Mouse (Mus musculus): ENCODE data around the gene Nudt19. TPM values are rescaled to one million over a fixed set of nuclear protein-coding genes. Genes with fewer than 3 reads are reported as not detected.

The Nudt19 gene
- total RNA-seq, 2 experiments from 2014 or later: 55.5 to 68.1 TPM

DNA sequence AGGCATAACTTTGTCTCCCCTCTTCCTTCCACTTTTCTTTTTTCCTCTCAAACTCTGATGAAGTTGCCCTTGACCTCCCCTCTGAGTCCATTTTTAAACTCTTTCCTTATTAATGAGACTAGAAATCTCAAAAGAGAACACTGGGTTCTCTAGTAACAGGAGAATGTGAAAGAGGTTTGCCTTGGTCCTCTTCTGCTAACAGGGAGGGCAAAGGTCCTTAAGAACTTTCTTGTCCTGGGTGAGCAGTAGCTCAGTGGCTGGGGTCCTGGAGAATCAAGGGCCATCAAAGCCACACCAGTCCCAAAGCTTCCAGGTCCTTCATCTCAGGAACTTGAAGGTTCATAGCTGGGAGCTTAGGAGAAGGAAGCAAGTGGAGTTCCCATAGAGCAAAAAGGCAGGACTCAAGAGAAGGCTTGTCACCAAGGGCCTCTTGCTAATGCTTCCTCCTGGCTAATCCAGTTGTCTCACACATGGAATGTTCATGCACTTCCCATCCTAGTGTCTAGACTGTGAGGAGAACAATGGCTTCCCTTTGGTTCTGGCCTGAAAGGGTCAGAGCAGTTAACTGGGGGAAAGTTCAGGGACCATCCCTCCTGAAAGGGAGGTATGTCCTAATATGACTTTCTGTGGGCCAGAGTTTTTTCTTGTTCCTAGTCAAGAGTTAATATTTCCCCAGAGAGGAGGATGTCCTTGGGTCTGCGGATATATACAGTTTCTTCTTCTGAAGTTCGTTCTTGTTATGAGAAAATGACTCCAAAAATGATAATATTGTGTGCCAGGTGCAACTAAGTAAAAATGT lies 8.2 kb upstream of the Nudt19 start:
- intact Hi-C loops (cut with DNase I): no loop called here
- TF ChIP-seq CTCF (IDR thresholded peaks at IDR 0.05): no peak
- no peak for DNase-seq (ENCODE audit: extremely low spot score in 1 of 2, low spot score in 2 of 2)
- no peak overlapping the region for H3K27ac ChIP-seq
- H3K4me3 ChIP-seq: no peak overlapping the region

DNA sequence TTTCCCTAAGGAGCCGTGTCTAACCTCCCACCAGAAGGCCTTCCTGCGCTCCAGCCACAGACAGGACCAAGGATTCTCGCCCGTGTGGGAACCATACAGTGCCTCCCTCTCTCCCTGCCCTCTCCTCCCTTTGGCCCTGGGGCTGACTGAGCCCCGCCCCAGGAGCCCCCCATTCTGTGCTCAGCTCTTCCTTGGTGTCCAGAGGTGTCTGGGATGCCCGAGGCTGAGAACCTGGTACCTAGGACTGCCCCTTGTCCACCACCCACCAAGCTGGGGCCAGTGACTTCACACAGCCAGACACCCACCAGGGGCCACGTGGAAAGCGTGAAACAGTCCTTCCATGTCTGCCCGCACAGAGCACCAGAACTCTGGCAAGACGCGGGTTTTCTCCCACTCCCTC lies 7.0 kb upstream of the Nudt19 start:
- H3K4me3 ChIP-seq: no peak overlapping the region
- no peak overlapping the region for H3K27ac ChIP-seq
- TF ChIP-seq CTCF (IDR thresholded peaks at IDR 0.05): no peak
- intact Hi-C loops (cut with DNase I): no loop called here
- no peak for DNase-seq (ENCODE audit: extremely low spot score in 1 of 2, low spot score in 2 of 2)

DNA sequence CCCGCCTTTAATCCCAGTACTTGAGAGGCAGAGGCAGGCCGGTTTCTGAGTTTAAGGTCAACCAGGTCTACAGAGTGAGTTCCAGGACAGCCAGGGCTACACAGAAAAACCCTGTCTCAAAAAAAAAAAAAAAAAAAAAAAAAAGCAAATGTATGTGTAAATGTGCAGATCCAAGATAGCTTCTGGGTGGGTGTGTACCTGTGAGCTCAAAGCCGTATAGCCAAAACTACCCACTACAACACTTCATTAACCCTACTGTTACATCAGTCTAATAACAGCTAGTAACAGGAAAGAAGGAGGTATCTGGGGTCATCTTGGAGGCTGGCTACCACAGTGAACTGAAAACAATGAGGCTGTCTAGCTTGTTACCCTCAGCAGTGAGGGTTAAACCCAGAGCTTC lies 3.7 kb upstream of the Nudt19 start:
- DNase-seq (ENCODE audit: extremely low spot score in 1 of 2, low spot score in 2 of 2): no peak
- no peak for TF ChIP-seq CTCF (IDR thresholded peaks at IDR 0.05)
- no peak overlapping the region for H3K4me3 ChIP-seq
- intact Hi-C loops (cut with DNase I): loop anchor here (10.0 kb wide), 1 partner anchor 225 kb away; the partner anchor contains the start of gene Rhpn2
- H3K27ac ChIP-seq: no peak overlapping the region

DNA sequence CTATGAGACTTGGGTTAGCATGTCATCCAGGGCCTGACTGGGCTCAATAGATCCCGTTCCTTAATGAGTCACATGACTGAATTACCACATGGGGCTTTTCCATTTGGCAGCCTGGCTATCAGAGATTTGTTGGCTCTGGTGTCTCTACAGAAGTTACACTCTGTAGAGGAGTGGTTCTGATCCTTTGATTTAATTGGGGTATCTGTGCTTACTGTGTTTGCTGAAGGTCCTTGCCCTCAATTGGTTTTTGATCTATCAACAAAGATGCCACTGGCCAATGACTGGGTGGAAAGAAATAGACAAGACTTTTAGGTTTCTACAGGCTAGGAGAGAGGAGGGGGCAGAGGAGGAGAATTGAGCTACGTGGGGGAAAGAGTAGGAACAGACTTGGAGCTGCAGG lies 2.6 kb upstream of the Nudt19 start:
- no peak overlapping the region for H3K27ac ChIP-seq
- DNase-seq (ENCODE audit: extremely low spot score in 1 of 2, low spot score in 2 of 2): no peak
- intact Hi-C loops (cut with DNase I): loop anchor here (10.0 kb wide), 1 partner anchor 224 kb away; the partner anchor contains the start of gene Rhpn2
- no peak for TF ChIP-seq CTCF (IDR thresholded peaks at IDR 0.05)
- H3K4me3 ChIP-seq: no peak overlapping the region

DNA sequence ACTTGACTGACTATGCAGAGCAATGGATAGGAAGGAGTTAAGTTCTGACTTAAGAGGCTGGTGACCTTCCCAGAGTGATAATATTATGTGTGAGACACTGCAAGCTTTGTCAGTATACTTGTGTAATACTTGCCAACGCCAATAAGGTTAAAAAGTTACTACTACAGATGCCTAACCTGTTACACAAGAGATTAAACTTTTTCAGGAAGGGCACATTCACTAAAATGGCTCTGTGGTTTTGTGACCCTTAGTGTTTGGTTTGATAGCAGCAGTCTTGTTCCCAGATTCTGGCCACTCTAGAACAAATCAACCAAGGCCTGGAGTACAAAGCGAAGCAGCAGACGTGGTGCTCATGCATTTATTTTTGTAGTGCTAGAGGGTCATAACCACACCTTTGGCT lies 1.5 kb upstream of the Nudt19 start:
- intact Hi-C loops (cut with DNase I): loop anchor here (10.0 kb wide), 1 partner anchor 223 kb away; the partner anchor contains the start of gene Rhpn2
- no peak for DNase-seq (ENCODE audit: extremely low spot score in 1 of 2, low spot score in 2 of 2)

DNA sequence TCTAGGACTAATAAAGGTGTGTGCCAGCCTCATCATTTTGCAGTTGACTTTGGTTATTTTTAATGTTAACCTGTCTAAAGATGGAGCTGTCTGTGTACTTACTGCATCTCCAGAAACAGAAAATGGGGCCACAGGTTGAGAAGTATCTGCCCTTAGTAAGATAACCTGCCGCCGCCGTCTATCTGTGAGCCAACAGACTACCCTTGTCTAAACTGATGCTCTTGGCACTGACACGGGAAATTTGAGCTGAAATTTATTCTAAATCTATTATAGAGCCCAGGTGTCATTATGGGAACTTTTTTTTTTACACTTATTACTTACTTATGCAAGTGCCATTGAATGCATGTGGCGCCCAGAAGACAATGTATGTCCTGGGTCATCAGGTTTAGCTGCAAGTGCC lies 801 bp upstream of the Nudt19 start:
- Histone ChIP-seq H3K27ac (no peak overlapping the region), H3K4me3 (no peak overlapping the region)
- intact Hi-C loops (cut with DNase I): loop anchor here (10.0 kb wide), 1 partner anchor 222 kb away; the partner anchor contains the start of gene Rhpn2
- no peak for DNase-seq (ENCODE audit: extremely low spot score in 1 of 2, low spot score in 2 of 2)
- TF ChIP-seq CTCF (IDR thresholded peaks at IDR 0.05): no peak

More for the DNA sequence above, 1.5 kb upstream of the Nudt19 start:
- no peak for TF ChIP-seq CTCF (IDR thresholded peaks at IDR 0.05)
- Histone ChIP-seq H3K4me3 (no peak overlapping the region), H3K27ac (no peak overlapping the region)

DNA sequence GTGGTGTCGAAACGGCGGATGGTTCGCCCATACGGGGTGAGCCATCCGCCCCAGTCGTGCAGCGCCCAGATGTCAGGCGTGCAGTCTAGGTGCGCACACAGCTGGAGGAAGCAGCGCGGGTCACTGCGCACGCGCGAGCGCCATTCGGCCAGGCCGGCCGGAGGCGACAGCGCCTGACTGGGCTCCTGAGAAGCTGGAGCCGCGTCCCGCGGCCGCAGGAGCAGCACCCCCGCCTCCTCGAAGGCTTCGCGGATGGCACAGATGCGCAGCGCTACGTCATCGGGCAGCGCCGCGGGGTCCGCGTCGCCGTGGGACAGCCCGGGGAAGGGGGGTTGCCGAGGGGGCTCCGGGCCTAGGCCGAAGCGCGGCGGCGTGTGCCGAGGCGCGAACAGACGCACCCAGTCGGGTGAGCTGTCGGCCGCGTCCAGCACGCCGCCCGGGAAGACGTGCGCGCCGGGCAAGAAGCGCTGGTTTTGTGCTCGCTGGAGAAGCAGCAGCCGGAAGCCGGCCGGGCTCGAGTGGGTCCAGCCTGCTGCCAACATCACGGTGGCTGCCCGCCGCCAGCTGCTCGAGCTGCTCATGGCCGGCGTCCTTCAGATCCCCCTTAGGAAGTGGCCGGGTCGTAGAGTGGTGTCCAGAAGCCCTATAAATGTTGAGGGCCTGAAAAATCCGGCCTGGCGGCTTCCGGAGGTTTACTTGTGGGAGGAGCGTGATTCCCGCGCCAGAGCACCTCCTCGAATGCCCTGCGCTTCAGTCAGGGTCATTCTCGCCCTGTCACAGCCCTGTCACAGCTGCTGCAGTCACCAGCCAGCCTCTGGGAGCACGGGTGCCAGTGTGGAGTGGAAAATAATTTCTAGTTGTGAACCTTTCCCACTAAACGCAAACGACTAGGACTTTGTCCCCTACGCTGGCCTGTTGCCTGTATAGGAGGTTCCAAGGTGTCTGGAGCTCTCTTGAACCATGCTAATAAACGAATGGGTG lies 590 bp downstream of the Nudt19 start:
- Histone ChIP-seq H3K4me3 (peak overlapping the region; percentile 78), H3K27ac (peak overlapping the region; percentile 98)
- intact Hi-C loops (cut with DNase I): loop anchor here (2.0 to 10.0 kb wide), 3 partner anchors 31 to 221 kb away; partner anchors contain the start of genes Ankrd27 and Rhpn2
- DNase-seq (ENCODE audit: extremely low spot score in 1 of 2, low spot score in 2 of 2): peak; percentile 90 to 92
- TF ChIP-seq CTCF (IDR thresholded peaks at IDR 0.05): no peak

DNA sequence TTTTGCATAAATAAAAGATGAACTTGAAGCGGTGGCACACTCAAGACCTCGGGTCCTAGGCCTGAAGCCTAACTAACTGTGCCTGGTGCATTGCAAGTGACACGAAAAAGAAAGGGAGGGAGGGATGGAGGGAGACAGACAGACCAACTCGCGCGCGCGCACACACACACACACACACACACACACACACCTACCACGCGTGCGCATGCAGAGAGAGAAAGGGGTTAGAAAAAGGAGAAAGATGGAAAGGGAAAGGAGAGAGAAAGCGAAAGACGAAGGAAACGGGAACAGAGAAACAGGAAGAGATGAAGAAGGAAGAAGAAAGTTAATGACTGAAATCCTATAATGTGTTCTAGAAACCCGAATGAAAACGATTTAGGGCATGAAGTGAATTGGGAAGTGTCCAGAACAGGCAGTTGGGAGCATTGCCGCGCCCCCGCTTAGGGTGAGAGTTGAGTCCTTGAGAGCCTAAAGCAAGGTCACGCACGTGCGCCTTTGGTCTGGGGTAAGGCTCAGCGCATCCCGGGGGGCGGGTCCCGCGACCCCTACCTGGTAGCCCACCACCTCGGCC lies 1.4 kb downstream of the Nudt19 start:
- intact Hi-C loops (cut with DNase I): loop anchor here (2.0 to 10.0 kb wide), 3 partner anchors 32 to 220 kb away; partner anchors contain the start of genes Ankrd27 and Rhpn2
- DNase-seq (ENCODE audit: extremely low spot score in 1 of 2, low spot score in 2 of 2): peak; percentile 23 to 38
- no peak for TF ChIP-seq CTCF (IDR thresholded peaks at IDR 0.05)
- peak overlapping the region; percentile 98 for H3K27ac ChIP-seq
- H3K4me3 ChIP-seq: peak overlapping the region; percentile 78

DNA sequence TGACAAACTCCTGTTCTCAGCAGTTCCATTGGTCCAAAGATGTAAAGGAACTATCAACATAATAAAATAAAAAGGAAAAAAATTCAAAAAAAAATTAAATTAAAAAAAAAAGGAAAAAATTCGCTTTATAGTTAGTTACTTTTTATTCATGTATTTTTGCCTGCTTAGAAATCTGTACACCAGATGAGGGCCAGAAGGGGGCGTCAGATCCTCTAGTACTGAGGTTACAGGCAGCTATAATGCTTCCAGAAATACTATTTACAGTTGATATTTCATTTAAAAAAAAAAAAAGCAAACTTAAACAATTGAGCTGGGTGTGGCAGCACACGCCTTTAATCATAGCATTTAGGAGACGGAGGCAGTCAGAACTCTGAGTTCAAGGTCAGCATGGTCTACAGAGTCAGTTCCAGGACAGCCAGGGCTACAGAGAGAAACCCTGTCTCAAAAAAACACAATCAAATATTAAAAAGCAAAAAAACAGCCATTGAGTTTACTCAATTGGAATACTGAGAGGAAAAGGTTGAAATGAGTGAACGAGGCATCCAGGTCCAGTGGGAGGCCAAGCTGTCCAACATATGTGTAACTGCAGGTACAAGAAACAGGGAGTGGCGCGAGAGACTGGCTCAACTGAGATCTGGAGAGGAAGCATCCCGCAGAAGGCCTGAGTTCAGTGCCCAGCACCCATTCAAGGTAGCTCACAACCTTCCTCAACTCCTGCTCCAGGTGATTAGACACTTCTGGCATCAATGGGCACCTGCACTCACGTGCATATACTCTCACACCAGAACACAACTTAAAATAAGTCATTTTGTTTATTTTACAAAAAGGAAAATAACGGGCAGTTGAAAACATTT lies 2.1 kb downstream of the Nudt19 start:
- no peak overlapping the region for H3K27ac ChIP-seq
- H3K4me3 ChIP-seq: peak overlapping the region; percentile 78
- intact Hi-C loops (cut with DNase I): loop anchor here (2.0 to 10.0 kb wide), 3 partner anchors 33 to 219 kb away; partner anchors contain the start of genes Ankrd27 and Rhpn2
- peak; percentile 51 for TF ChIP-seq CTCF (IDR thresholded peaks at IDR 0.05)
- peak in 1 of 2 experiments; percentile 26 for DNase-seq (ENCODE audit: extremely low spot score in 1 of 2, low spot score in 2 of 2)

DNA sequence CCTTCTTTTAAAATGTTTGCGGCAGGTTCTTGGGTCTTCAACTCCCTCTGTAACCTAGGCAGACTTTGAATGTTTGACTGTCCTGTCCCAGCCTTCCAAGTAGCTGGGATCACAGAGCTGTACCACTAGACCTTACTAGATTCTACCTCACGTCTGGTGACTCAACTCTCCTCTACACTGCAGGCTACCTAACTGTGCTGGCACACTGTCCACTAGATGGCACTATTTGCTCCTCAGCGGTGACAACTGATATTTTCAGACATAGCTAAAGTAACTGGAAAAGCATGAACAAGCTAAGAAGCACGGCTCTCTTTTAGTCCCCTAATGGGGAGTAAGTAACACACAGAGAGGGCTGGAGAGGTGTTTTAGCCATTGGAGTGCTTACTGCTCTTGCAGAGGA lies 10.2 kb downstream of the Nudt19 start:
- peak; percentile 86 for TF ChIP-seq CTCF (IDR thresholded peaks at IDR 0.05)
- Histone ChIP-seq H3K4me3 (no peak overlapping the region), H3K27ac (no peak overlapping the region)
- peak; percentile 46 to 57 for DNase-seq (ENCODE audit: extremely low spot score in 1 of 2, low spot score in 2 of 2)
- intact Hi-C loops (cut with DNase I): loop anchor here (2.0 kb wide), 1 partner anchor 91 kb away; no protein-coding TSS in a partner anchor

All from left cerebral cortex, adult 2 months (tissue).